Mouse (Mus musculus) forebrain, embryonic 13.5 days (tissue): ENCODE data around the gene Cadps. TPM values are rescaled to one million over a fixed set of nuclear protein-coding genes. Genes with fewer than 3 reads are reported as not detected.

Experiments used
- ATAC-seq: fragments of 200-750 bp; cut with Nextera tagmentation; 2 replicates; pipeline ENCODE4 v1.8.0; 2017
- H3K27ac ChIP-seq: fragments of 300-500 bp; sonication (generic); 2 replicates; pipeline ENCODE4 v1.5.1; 2015; ENCODE audit warnings: inconsistent platforms, mild to moderate bottlenecking, moderate library complexity
- H3K27me3 ChIP-seq: fragments of 300-500 bp; sonication (generic); 2 replicates; pipeline ENCODE4 v1.6.1; 2015; ENCODE audit warnings: mild to moderate bottlenecking, inconsistent platforms
- H3K36me3 ChIP-seq: fragments of 300-500 bp; sonication (generic); 2 replicates; pipeline ENCODE4 v1.6.1; 2015; ENCODE audit warnings: mild to moderate bottlenecking, inconsistent platforms; ENCODE audit not compliant: poor library complexity, severe bottlenecking
- H3K4me1 ChIP-seq: fragments of 300-500 bp; sonication (generic); 2 replicates; pipeline ENCODE4 v1.6.1; 2015; ENCODE audit warnings: inconsistent platforms
- H3K4me2 ChIP-seq: fragments of 300-500 bp; sonication (generic); 2 replicates; pipeline ENCODE4 v1.6.1; 2015; ENCODE audit warnings: inconsistent platforms, mild to moderate bottlenecking, moderate library complexity
- H3K4me3 ChIP-seq: fragments of 300-500 bp; sonication (generic); 2 replicates; pipeline ENCODE4 v1.5.1; 2015; ENCODE audit warnings: mild to moderate bottlenecking, inconsistent platforms
- H3K9ac ChIP-seq: fragments of 300-500 bp; sonication (generic); 2 replicates; pipeline ENCODE4 v1.6.1; 2015; ENCODE audit warnings: mild to moderate bottlenecking, inconsistent platforms
- H3K9me3 ChIP-seq: fragments of 300-500 bp; sonication (generic); replicated peaks from 2 replicates; pipeline ENCODE4 v1.6.1; 2016; ENCODE audit warnings: inconsistent platforms
- WGBS: fragments of 180-500 bp; shearing (Covaris S2); methylation state at CpG from one replicate; pipeline ENCODE4 v1.1.7; 2015; 5-methylcytosine and 5-hydroxymethylcytosine counted together
- polyA plus RNA-seq: library from polyadenylated mRNA; unstranded; fragments of >200 nt; fragmentation: Nextera tagmentation; extraction: Ambion mirVana; gene quantifications from 2 replicates; pipeline ENCODE4 v1.2.1, GENCODE M21; 2015

The Cadps gene
- polyA plus RNA-seq, 1 experiment from 2014 or later, result 17.0 TPM

DNA sequence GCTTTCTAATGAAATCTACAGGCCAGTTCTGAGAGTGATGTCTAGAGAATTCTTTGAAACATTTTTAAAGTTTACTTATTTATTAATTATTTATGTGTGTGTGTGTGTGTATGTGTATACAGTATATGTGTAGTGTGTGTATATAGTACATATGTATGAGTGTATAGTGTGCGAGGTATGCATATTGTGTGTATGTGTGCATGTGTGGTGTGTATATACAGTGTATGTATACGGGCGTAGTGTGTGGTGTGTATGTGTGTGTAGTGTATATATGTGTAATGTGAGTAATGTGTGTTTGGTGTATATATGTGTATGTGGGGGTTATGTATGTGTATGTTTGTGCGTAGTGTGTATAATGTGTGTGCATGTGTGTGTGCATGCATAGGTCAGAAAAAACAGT, 275.4 kb downstream of the Cadps start:
- Histone ChIP-seq H3K36me3 (peaks cover 15% of the 10 kb centered on the region), H3K4me3 (no peak overlapping the region), H3K27me3 (no peaks in the 10 kb centered on the region), H3K9me3 (no peaks in the 10 kb centered on the region), H3K4me2 (no peak overlapping the region), H3K4me1 (peaks cover 8% of the 10 kb centered on the region; the same call in 1 of the 2 replicates), H3K27ac (no peak overlapping the region), H3K9ac (no peak overlapping the region)
- WGBS, result 96% methylated on average over 4 of the region's 4 CpGs
- no peak for ATAC-seq

DNA sequence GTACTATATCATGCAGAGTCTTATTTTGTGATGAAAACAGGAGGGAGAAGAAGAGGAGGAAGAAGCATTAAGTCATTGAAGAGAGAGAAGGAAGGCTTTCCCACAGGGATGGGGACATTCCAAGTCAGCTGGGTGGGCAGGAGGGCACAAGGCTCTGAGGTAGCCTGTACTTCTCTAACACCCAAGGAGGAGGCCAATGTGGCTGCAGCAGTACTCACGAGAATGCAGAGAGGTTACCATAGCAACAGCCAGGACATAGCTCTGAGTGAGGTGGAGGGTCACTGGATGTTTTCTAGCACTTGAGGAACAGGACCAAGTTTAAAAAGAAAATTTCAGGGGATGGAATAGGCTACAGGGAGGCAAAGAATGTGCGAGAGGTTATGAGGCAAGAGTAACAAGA, 281.1 kb downstream of the Cadps start:
- no peaks in the 10 kb centered on the region for H3K9me3 ChIP-seq
- no peaks in the 10 kb centered on the region for H3K27me3 ChIP-seq
- peaks cover 26% of the 10 kb centered on the region for H3K36me3 ChIP-seq
- no peaks in the 10 kb centered on the region for H3K4me1 ChIP-seq
- H3K4me2 ChIP-seq, result no peak overlapping the region
- 46% methylated on average over 2 of the region's 2 CpGs for WGBS
- no peak overlapping the region for H3K9ac ChIP-seq
- H3K27ac ChIP-seq, result no peak overlapping the region
- H3K4me3 ChIP-seq, result no peak overlapping the region
- no peak; the same call in 1 of the 2 replicates for ATAC-seq

DNA sequence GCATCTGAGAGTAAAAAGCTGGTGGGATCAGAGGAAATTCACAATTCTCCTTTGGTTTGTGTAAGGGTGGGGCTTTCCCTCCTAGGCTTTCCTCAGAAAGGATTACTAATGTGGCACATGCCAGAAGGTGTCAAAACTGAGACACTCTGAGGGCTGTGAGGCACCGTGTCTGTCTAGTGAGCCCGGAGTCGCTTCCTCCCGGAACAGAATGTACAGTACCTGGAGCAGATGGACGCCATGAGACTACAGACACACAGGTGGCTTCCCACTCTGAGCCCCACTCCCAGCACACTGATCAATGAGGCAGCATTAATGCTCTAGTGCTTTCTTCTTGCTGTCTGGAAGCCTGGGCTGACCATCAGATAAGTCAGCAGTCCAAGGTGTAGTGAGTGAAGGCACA, 283.8 kb downstream of the Cadps start:
- no peaks in the 10 kb centered on the region for H3K4me1 ChIP-seq
- H3K27me3 ChIP-seq, result no peaks in the 10 kb centered on the region
- no peaks in the 10 kb centered on the region for H3K9me3 ChIP-seq
- H3K36me3 ChIP-seq, result 0 out of 2 replicates have a peak, but pooled peaks cover 11% of the 10 kb centered on the region
- no peak overlapping the region for H3K27ac ChIP-seq
- H3K4me2 ChIP-seq, result no peak overlapping the region
- no peak overlapping the region for H3K4me3 ChIP-seq
- WGBS, result 86% methylated on average over 5 of the region's 5 CpGs
- 0 out of 2 replicates have a peak, but pooled peaks have one; percentile 36 for ATAC-seq
- H3K9ac ChIP-seq, result no peak overlapping the region

DNA sequence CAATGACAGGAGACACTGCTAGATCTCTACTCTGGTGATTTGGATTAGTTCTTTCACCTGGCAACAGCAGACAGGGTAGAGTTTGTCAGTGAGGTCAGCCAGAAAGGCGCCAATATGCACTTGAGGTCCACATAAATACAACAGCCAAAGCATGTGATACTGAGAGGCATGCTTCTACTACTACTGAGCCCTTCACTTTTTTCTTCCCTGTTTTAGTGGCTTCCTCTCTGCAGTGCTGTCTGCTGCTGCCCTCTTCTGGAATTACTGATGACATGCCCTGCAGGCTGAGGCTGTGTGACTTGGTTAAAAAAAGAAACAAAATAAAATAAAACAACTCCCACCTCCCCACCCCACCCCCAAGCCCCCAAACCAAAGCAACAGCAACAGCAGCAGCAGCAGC, 291.8 kb downstream of the Cadps start:
- H3K36me3 ChIP-seq, result peaks cover 16% of the 10 kb centered on the region; the same call in 1 of the 2 replicates
- 20% methylated on average over 1 of the region's 1 CpGs for WGBS
- no peak overlapping the region for H3K9ac ChIP-seq
- peaks cover 13% of the 10 kb centered on the region for H3K27me3 ChIP-seq
- no peaks in the 10 kb centered on the region for H3K9me3 ChIP-seq
- H3K4me1 ChIP-seq, result peaks cover 11% of the 10 kb centered on the region
- peak; percentile 77 for ATAC-seq
- H3K4me3 ChIP-seq, result no peak overlapping the region
- H3K27ac ChIP-seq, result no peak overlapping the region
- no peak overlapping the region for H3K4me2 ChIP-seq

DNA sequence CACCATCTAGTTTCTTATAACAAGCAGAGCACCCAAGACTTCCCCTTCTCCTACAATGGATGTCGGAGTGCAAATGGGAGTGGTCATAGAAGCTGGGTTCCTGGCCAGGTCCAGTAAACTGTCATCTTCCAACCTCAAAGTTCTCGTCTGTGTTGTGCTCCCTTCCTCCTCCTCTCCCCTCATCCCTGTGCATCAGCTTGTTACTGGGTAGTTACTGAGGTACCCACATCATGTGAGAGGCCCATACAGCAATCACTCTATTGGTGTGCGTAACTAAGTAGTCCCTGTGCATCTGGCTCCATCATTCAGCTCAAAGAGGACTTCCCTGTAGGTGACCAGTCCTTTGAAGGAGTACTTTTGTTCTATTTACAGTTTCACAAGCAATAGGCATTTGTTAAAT, 292.3 kb downstream of the Cadps start:
- no peak overlapping the region for H3K27ac ChIP-seq
- no peak overlapping the region for H3K4me2 ChIP-seq
- H3K27me3 ChIP-seq, result peaks cover 13% of the 10 kb centered on the region
- WGBS, result 57% methylated on average over 3 of the region's 3 CpGs
- H3K4me1 ChIP-seq, result peaks cover 11% of the 10 kb centered on the region
- no peak overlapping the region for H3K4me3 ChIP-seq
- peak; percentile 57 for ATAC-seq
- H3K9ac ChIP-seq, result no peak overlapping the region
- H3K9me3 ChIP-seq, result no peaks in the 10 kb centered on the region
- H3K36me3 ChIP-seq, result peaks cover 16% of the 10 kb centered on the region; the same call in 1 of the 2 replicates

DNA sequence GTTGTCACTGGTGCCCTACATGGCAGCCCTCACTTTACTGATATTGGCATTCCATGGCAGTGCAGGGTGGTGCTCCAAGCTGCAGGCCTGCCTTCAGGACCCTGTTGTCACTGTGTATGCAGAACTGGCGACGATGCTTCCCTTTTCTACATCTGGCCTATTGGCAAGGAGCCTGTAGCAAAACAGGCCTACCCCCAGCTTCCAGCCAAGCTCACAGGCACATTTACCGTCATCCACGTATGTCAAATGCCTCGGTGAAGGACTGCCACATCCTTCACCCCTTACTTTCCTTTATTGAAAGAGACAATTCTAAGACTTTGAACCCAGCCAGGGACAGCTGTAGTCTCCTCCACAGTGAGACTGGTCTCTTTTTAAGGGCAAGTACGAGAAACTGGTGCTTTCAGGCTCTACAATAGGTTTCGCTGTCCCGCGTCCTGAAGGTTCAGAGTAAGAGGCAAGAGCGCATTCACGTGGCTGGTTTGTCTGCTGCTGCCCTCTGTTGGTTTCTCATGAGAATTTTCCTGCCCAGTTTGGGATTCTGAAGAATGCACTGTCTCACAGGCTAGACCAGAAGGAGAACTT, 292.8 kb downstream of the Cadps start:
- no peak overlapping the region for H3K4me3 ChIP-seq
- H3K27me3 ChIP-seq, result peaks cover 13% of the 10 kb centered on the region
- 6% methylated on average over 11 of the region's 11 CpGs for WGBS
- peak overlapping the region; percentile 14; the same call in 1 of the 2 replicates for H3K9ac ChIP-seq
- peak; percentile 70 for ATAC-seq
- H3K4me2 ChIP-seq, result peak overlapping the region; percentile 47
- H3K27ac ChIP-seq, result peak overlapping the region; percentile 51
- peaks cover 16% of the 10 kb centered on the region; the same call in 1 of the 2 replicates for H3K36me3 ChIP-seq
- H3K4me1 ChIP-seq, result peaks cover 11% of the 10 kb centered on the region
- H3K9me3 ChIP-seq, result no peaks in the 10 kb centered on the region

DNA sequence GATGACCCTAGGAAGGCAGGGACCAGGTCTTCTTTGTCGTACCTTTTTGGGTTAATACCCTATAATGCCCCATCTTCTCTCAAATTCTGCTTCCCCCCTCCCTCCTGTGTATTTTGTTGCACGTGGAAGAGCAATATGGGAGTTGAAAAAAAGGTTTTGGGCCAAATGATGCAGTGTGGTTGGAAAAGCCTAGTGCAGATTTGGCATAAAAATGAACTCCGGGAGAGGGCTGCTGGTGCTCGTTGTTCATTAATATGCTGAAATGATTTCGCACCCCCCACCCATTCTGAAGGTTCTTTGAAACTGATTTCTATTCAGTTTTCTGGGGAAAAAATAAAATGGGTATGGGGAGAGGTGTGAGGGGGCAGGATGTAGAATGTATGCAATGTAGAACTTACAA, 295.6 kb downstream of the Cadps start:
- Histone ChIP-seq H3K4me1 (peaks cover 11% of the 10 kb centered on the region), H3K4me3 (no peak overlapping the region), H3K4me2 (no peak overlapping the region), H3K27ac (no peak overlapping the region), H3K9ac (no peak overlapping the region), H3K27me3 (peaks cover 13% of the 10 kb centered on the region), H3K36me3 (peaks cover 22% of the 10 kb centered on the region; the same call in 1 of the 2 replicates), H3K9me3 (no peaks in the 10 kb centered on the region)
- WGBS, result 71% methylated on average over 5 of the region's 5 CpGs
- no peak for ATAC-seq

DNA sequence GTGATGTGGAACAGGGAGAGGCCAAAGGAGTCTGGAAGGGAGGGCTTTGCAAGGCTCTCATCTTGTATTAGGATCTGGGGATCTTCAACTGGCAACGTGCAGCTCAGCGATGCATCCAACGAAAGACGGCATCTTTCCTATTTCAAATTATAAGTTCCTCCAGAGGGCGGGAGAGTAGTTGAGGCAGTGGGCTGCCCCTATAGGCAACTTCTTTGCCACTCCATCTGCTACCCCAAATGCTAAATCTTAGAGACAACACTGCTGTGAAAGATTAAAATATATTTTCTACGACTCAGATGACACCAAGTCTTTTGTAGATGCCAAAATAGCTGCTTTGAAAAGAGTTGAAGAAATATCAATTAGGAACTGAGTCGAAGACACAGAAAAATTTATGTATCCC, 315.9 kb downstream of the Cadps start:
- Histone ChIP-seq H3K9ac (no peak overlapping the region), H3K4me2 (no peak overlapping the region), H3K27ac (no peak overlapping the region), H3K27me3 (no peaks in the 10 kb centered on the region), H3K4me1 (no peaks in the 10 kb centered on the region), H3K36me3 (0 out of 2 replicates have a peak, but pooled peaks cover 12% of the 10 kb centered on the region), H3K4me3 (no peak overlapping the region), H3K9me3 (no peaks in the 10 kb centered on the region)
- WGBS, result 87% methylated on average over 7 of the region's 7 CpGs
- no peak; the same call in 1 of the 2 replicates for ATAC-seq

DNA sequence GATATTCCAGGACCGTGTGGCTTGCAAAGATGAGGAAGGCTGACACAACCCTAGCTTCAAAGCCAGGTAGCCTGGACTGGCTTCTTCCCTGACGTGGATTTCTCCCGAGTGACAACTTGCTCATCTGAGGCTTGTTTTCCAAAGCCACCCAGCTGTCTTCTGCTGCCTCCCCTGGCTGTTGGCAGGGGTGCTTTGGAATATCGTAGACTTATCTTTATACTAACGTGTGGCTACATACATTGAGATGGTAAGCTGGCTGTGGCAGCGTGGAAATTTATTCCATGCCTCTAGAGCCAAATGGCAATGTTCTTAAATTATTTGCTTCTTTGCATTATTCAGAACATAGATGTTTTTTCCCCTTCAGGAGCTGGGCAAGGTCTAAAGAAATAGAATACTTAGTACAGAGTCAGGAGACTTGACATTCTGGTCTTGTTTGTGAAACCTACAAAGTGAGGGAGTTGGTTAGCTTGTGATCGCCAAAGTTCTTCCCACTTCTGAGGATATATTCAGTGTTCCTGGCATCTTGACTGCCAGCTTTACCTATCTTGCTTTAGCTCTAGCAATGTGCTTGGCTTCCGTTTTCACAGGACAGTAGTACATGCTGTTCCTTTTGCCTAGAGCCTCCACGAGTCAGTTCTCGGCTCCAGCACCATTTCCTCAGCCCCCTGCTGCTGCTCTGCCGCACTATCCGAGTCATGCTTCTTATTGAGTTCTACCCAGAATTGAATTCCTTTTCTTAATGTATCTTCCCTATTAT, 318.5 kb downstream of the Cadps start:
- Histone ChIP-seq H3K9me3 (no peaks in the 10 kb centered on the region), H3K4me3 (no peak overlapping the region), H3K4me2 (no peak overlapping the region), H3K9ac (no peak overlapping the region), H3K4me1 (no peaks in the 10 kb centered on the region), H3K27me3 (no peaks in the 10 kb centered on the region), H3K27ac (no peak overlapping the region), H3K36me3 (0 out of 2 replicates have a peak, but pooled peaks cover 12% of the 10 kb centered on the region)
- WGBS, result 87% methylated on average over 12 of the region's 12 CpGs
- ATAC-seq, result no peak

DNA sequence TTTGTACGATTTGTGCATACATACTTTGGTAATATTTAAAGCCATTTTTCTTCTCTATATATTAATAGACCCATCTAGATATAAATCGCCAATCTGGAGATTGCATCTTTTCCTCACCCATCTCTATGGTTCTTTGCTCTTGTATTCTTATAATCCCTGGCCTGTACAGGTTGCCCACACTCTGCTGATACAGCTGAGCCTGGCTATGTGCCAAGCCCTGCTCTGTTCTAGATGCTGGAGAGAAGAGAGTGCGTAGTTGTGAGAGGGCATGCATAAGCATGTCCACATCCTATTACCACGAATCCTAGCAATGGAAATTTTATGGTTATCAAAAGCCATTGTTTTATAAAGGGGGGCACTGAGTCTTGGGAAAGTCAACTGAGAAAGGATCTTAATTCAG, 360.7 kb downstream of the Cadps start:
- WGBS, result 83% methylated on average over 4 of the region's 4 CpGs
- no peaks in the 10 kb centered on the region for H3K9me3 ChIP-seq
- no peaks in the 10 kb centered on the region for H3K36me3 ChIP-seq
- H3K4me1 ChIP-seq, result peaks cover 8% of the 10 kb centered on the region
- H3K27ac ChIP-seq, result no peak overlapping the region
- no peak overlapping the region for H3K9ac ChIP-seq
- H3K4me2 ChIP-seq, result no peak overlapping the region
- H3K4me3 ChIP-seq, result no peak overlapping the region
- no peaks in the 10 kb centered on the region for H3K27me3 ChIP-seq
- no peak for ATAC-seq

DNA sequence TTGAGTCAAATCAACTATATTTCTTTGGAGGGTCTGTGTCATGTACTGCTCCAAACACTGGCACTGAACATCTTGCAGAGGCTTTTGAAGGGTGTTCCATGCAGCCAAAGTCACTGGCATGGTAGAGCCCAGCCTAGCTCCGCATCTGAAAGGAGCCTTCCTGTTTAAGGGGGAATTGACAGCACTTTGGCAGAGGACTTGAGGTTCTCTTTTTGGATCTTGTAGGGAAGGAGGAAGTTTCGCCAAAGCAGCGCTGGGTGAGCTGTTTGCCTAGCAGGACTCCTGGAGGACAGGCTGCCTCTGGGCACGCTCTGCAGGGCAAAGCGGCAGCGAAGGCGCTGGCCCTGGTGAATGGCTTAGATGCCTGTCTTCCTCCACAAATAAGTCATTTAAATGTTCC, 363.2 kb downstream of the Cadps start:
- Histone ChIP-seq H3K4me2 (no peak overlapping the region), H3K36me3 (no peaks in the 10 kb centered on the region), H3K4me1 (peaks cover 16% of the 10 kb centered on the region), H3K9me3 (no peaks in the 10 kb centered on the region), H3K27ac (0 out of 2 replicates have a peak overlapping the region, but pooled peaks have one; percentile 20), H3K4me3 (no peak overlapping the region), H3K9ac (no peak overlapping the region), H3K27me3 (no peaks in the 10 kb centered on the region)
- ATAC-seq, result peak; percentile 67; the same call in 1 of the 2 replicates
- 58% methylated on average over 7 of the region's 7 CpGs for WGBS

DNA sequence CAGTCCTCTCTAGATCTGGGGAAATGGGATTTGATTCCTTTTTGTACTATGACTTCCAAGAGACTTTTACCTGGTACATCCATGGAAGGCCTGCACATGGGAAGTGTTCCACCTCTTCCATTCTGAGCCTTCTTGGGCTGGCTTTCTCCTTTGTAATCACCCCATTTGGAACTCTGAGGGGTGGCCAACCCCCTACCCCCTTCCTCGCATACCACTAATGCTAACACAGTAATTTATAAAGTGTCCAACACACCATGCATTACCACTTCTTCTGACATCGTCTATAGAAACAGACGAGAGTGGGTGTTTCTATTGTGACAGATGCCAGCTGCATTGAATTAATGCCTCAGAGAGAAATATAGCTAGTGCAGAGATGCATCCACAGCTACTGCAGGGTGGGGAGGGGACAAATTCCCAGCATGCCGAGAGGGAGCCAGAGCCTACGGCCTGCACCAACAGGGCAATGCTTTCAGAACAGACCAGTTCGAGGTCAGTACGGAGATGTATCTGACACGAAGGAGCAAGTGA, 367.8 kb downstream of the Cadps start:
- Histone ChIP-seq H3K4me3 (no peak overlapping the region), H3K4me2 (no peak overlapping the region), H3K4me1 (peaks cover 15% of the 10 kb centered on the region), H3K9ac (no peak overlapping the region), H3K27me3 (0 out of 2 replicates have a peak, but pooled peaks cover 4% of the 10 kb centered on the region), H3K27ac (no peak overlapping the region), H3K9me3 (no peaks in the 10 kb centered on the region), H3K36me3 (0 out of 2 replicates have a peak, but pooled peaks cover 4% of the 10 kb centered on the region)
- peak; percentile 67; the same call in 1 of the 2 replicates for ATAC-seq
- WGBS, result 62% methylated on average over 8 of the region's 8 CpGs
